Mouse (Mus musculus) limb, embryonic 13.5 days (tissue): ENCODE data around the gene Hist1h4d. TPM values are rescaled to one million over a fixed set of nuclear protein-coding genes. Genes with fewer than 3 reads are reported as not detected.
"Not testable (repeated sequence)": the region's sequence is repeated elsewhere in the genome, so short reads cannot be mapped to it uniquely, and the experiment has no call there.

ENCODE experiments used
- ATAC-seq: fragments of 200-750 bp; cut with Nextera tagmentation; 2 replicates; pipeline ENCODE4 v1.8.0; 2017; ENCODE audit warnings: low read depth, moderate number of reproducible peaks, moderate TSS enrichment; ENCODE audit not compliant: low FRiP score
- H3K27ac ChIP-seq: fragments of 300-500 bp; sonication (generic); 2 replicates; pipeline ENCODE4 v1.5.1; 2015; ENCODE audit warnings: inconsistent platforms, mild to moderate bottlenecking, moderate library complexity
- H3K27me3 ChIP-seq: fragments of 300-500 bp; sonication (generic); 2 replicates; pipeline ENCODE4 v1.6.1; 2015; ENCODE audit warnings: mild to moderate bottlenecking, inconsistent platforms
- H3K36me3 ChIP-seq: fragments of 300-500 bp; sonication (generic); 2 replicates; pipeline ENCODE4 v1.6.1; 2015; ENCODE audit warnings: inconsistent platforms, mild to moderate bottlenecking, moderate library complexity
- H3K4me1 ChIP-seq: fragments of 300-500 bp; sonication (generic); 2 replicates; pipeline ENCODE4 v1.6.1; 2015; ENCODE audit warnings: inconsistent platforms
- H3K4me2 ChIP-seq: fragments of 300-500 bp; sonication (generic); replicated peaks from 2 replicates; pipeline ENCODE4 v1.6.1; 2015; ENCODE audit warnings: inconsistent platforms, mild to moderate bottlenecking, moderate library complexity
- H3K4me3 ChIP-seq: fragments of 300-500 bp; sonication (generic); 2 replicates; pipeline ENCODE4 v1.5.1; 2015; ENCODE audit warnings: moderate library complexity, mild to moderate bottlenecking, inconsistent platforms
- H3K9ac ChIP-seq: fragments of 300-500 bp; sonication (generic); 2 replicates; pipeline ENCODE4 v1.6.1; 2015; ENCODE audit warnings: mild to moderate bottlenecking, inconsistent platforms
- H3K9me3 ChIP-seq: fragments of 300-500 bp; sonication (generic); 2 replicates; pipeline ENCODE4 v1.6.1; 2016; ENCODE audit warnings: inconsistent platforms
- WGBS: fragments of 180-500 bp; shearing (Covaris S2); methylation state at CpG from one replicate; pipeline ENCODE4 v1.1.7; 2015; 5-methylcytosine and 5-hydroxymethylcytosine counted together
- polyA plus RNA-seq: library from polyadenylated mRNA; unstranded; fragments of >200 nt; fragmentation: Nextera tagmentation; extraction: Ambion mirVana; gene quantifications from 2 replicates; pipeline ENCODE4 v1.2.1, GENCODE M21; 2015

Hist1h4d gene
- polyA plus RNA-seq, 1 experiment from 2014 or later: 126 TPM

DNA sequence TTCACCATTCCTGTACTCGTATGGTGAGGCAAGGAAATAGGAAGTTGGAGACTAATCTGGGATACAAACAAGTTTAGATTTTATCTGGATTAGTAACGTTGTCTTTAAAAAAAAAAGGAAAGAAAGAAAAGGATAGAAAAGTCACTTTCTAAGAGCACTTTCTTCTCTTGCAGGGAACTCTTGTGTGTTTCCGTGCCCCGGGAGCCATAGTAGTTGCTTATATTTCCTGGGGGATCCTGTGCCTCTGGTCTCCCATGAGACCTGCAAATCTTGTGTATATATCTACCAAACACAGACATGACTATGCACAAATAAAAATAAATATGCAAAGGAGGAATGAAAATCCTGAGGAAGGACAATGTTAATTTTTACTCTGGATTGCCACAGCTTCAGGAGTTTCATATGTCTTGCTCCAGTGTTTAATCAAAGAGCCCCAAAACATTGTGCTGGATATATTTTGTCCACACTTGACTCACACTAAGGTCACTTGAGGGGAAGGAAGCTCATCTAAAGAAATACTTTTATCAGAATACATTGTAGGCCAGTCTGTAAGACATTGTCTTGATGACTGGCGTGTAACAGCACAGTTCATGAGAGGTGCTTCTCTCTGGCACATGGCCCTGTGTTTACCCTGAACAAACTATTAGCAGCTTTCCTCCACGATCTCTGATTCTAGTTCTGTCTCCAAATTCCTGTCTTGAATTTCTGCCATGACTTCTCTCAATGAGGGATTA, 4.3 kb upstream of the Hist1h4d start:
- Histone ChIP-seq H3K9ac (peak overlapping the region; percentile 79), H3K27me3 (no peaks in the 10 kb centered on the region), H3K4me1 (peaks cover 35% of the 10 kb centered on the region), H3K36me3 (no peaks in the 10 kb centered on the region), H3K4me2 (peak overlapping the region; percentile 70), H3K9me3 (no peaks in the 10 kb centered on the region), H3K27ac (peak overlapping the region; percentile 87), H3K4me3 (peak overlapping the region; percentile 52)
- no peak for ATAC-seq
- WGBS: 51% methylated on average over 6 of the region's 6 CpGs

DNA sequence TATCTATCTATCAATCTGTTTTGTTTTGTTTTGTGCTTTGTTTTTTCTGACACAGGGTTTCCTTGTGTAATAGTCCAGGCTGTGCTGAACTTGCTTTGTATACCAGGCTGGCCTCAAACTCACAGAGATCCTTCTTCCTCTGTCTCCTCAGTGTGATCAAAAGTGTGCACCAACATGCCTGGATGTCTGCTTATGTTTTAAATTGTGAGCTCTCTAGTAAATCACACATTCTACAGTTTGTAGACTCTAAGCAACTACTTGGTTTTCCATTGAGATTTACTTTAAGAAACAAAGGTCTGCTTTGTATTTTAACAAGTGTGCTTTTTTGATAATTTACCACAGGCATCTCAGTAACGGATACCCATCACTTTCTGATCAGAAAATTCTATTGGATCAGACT, 3.6 kb upstream of the Hist1h4d start:
- Histone ChIP-seq H3K4me3 (no peak overlapping the region), H3K27ac (no peak overlapping the region), H3K36me3 (no peaks in the 10 kb centered on the region), H3K27me3 (no peaks in the 10 kb centered on the region), H3K9ac (no peak overlapping the region), H3K4me1 (peaks cover 35% of the 10 kb centered on the region), H3K9me3 (no peaks in the 10 kb centered on the region), H3K4me2 (no peak overlapping the region)
- ATAC-seq: no peak
- 88% methylated on average over 1 of the region's 1 CpGs for WGBS

DNA sequence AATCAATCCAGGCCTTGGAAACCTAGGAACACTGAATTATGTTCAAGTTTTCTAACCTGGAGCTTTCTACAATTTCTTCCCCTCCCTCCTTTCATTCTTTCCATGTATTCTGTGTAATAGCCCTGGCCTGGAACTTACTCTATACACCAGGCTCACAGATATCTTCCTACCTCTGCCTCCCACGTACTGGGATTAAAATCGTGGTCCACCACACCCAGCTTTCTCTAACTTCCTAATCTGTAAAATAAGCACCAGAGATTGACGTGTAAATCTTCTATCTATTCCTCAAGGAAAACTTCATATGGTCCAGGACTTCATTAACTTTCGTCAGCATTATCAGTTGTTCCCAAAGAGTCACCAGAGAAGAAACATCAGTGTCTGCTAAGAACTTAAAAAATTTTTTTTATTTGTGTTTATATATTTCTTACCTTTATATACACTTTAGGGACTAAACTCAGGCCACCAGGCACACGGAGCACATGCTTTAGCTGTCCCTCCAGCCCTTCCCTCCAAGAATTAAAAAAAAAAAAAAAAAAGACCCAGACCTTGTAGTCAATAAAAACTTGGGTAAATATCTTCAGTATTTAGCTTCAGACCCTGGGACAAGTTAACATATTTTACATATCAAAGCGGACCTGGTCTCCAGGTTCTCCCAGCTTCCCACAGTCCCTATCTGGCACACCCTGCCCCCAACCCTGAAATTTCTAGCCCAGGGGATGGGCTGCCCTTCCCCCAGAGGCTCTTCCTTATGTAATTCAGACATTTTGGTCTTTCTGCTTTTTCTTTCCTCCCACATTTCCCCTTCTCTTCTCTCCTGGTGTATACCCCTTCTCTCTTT, 1.0 kb downstream of the Hist1h4d start:
- H3K36me3 ChIP-seq: no peaks in the 10 kb centered on the region
- H3K4me3 ChIP-seq: peak overlapping the region; percentile 58
- H3K27me3 ChIP-seq: no peaks in the 10 kb centered on the region
- H3K27ac ChIP-seq: peak overlapping the region; percentile 92
- ATAC-seq: no peak
- peaks cover 37% of the 10 kb centered on the region for H3K4me1 ChIP-seq
- WGBS: 11% methylated on average over 6 of the region's 6 CpGs
- H3K9ac ChIP-seq: peak overlapping the region; percentile 79
- H3K4me2 ChIP-seq: peak overlapping the region; percentile 87
- H3K9me3 ChIP-seq: no peaks in the 10 kb centered on the region

DNA sequence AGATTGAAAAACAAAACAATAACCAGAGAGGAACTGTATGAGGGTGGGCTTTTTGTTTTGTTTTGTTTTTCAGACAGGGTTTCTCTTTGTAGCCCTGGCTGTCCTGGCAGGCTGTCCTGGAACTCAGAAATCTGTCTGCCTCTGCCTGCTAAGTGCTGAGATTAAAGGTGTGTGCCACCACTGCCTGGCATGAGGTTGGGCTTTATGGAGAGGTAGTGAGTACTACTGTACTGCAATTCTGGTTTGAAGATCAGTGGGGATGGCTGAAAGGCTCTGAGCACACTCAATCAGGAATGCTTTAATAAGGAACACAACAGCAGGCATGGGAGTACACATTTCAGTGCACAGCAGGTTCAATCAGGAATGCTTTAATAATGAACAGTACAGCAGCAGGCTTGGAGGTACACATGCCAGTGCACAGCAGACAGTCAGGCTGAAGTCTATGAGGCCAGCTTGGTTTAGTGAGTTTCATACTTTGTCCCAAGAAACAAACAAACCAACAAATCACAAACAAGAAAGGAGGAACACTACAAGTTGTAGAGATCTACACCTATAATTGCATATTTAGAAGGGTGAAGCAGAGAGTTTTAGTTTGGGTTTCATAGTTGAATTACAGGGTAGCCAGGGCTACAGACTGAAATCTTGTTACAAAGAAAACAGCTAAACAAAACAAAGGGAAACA, 2.1 kb downstream of the Hist1h4d start:
- peak overlapping the region; percentile 92 for H3K27ac ChIP-seq
- no peaks in the 10 kb centered on the region for H3K36me3 ChIP-seq
- H3K4me1 ChIP-seq: peaks cover 37% of the 10 kb centered on the region
- H3K4me3 ChIP-seq: peak overlapping the region; percentile 19; the same call in 1 of the 2 replicates
- peak overlapping the region; percentile 87 for H3K4me2 ChIP-seq
- no peaks in the 10 kb centered on the region for H3K27me3 ChIP-seq
- no peak for ATAC-seq
- 0 out of 2 replicates have a peak overlapping the region, but pooled peaks have one; percentile 19 for H3K9ac ChIP-seq
- no peaks in the 10 kb centered on the region for H3K9me3 ChIP-seq

DNA sequence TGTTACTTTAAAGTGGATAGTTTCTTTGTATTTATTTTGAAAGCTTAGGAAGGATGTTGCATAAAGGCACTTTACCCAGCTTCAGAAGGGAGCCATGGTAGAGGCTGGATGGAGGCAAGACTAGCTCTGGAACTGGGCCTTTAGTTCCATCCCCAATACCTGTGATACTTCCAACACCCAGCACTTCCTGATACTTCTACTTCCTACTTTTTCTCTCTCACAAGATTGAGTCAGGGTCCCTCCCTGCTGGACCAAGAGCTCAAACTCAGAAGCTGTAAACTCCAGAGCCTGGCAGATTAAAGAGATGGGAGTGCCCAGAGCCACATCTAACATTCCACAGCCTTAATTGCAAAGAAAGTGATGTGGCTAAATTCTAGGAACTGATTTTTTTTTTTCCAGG, 2.9 kb downstream of the Hist1h4d start:
- Histone ChIP-seq H3K4me1 (peaks cover 37% of the 10 kb centered on the region), H3K36me3 (no peaks in the 10 kb centered on the region), H3K27ac (peak overlapping the region; percentile 92), H3K9ac (peak overlapping the region; percentile 72), H3K4me2 (peak overlapping the region; percentile 80), H3K27me3 (no peaks in the 10 kb centered on the region), H3K9me3 (no peaks in the 10 kb centered on the region), H3K4me3 (peak overlapping the region; percentile 48)
- no peak for ATAC-seq

DNA sequence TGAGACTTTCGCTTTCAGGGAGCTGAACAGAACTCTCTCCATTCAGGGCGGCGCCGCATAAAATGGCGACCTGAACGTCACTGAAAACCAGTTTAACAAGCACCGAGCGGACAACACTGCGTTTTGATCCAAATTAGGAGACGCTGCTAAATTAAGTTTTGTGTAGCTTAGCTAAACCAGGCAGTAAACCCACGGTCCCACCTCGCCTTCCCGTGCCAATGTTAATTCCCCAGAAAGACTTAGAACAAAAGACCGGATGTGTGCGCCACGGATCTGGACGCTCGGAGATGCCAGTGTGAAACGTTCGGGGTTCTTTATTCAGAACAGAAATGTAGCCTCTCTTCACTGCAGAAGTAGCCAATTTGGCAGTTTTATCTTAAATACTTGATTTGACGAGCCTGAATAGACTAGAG, 3.6 kb downstream of the Hist1h4d start:
- peak overlapping the region; percentile 80 for H3K4me2 ChIP-seq
- no peak for ATAC-seq
- under 1% methylated on average over 21 of the region's 21 CpGs for WGBS
- peaks cover 37% of the 10 kb centered on the region for H3K4me1 ChIP-seq
- H3K27me3 ChIP-seq: no peaks in the 10 kb centered on the region
- H3K36me3 ChIP-seq: no peaks in the 10 kb centered on the region
- no peaks in the 10 kb centered on the region for H3K9me3 ChIP-seq
- peak overlapping the region; percentile 48 for H3K4me3 ChIP-seq
- H3K9ac ChIP-seq: peak overlapping the region; percentile 72
- H3K27ac ChIP-seq: peak overlapping the region; percentile 92

DNA sequence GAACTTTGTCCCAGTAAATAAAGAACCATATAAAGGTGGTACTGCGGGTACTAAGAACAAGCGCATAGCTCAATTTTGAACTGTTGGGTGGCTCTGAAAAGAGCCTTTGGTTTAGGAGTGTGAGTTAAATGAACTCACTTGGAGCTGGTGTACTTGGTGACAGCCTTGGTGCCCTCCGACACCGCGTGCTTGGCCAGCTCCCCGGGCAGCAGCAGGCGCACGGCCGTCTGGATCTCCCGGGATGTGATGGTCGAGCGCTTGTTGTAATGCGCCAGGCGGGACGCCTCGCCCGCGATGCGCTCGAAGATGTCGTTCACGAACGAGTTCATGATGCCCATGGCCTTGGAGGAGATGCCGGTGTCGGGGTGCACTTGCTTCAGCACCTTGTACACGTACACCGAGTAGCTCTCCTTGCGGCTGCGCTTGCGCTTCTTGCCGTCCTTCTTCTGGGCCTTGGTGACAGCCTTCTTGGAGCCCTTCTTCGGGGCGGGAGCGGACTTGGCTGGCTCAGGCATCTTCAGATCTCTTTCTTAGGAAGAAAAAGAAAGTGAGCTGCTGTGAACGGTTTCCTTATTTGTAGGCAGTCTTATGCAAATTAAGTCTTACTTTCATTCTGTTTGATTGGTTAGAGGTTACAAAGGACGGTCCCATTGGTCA, 4.2 kb downstream of the Hist1h4d start:
- Histone ChIP-seq H3K4me2 (peak overlapping the region; percentile 80), H3K4me1 (peaks cover 37% of the 10 kb centered on the region), H3K27ac (peak overlapping the region; percentile 92), H3K4me3 (peak overlapping the region; percentile 48), H3K9ac (peak overlapping the region; percentile 72)
- H3K27me3 ChIP-seq, H3K36me3 ChIP-seq, H3K9me3 ChIP-seq: not testable (repeated sequence)
- peak; percentile 91 for ATAC-seq
- WGBS: under 1% methylated on average over 28 of the region's 36 CpGs

DNA sequence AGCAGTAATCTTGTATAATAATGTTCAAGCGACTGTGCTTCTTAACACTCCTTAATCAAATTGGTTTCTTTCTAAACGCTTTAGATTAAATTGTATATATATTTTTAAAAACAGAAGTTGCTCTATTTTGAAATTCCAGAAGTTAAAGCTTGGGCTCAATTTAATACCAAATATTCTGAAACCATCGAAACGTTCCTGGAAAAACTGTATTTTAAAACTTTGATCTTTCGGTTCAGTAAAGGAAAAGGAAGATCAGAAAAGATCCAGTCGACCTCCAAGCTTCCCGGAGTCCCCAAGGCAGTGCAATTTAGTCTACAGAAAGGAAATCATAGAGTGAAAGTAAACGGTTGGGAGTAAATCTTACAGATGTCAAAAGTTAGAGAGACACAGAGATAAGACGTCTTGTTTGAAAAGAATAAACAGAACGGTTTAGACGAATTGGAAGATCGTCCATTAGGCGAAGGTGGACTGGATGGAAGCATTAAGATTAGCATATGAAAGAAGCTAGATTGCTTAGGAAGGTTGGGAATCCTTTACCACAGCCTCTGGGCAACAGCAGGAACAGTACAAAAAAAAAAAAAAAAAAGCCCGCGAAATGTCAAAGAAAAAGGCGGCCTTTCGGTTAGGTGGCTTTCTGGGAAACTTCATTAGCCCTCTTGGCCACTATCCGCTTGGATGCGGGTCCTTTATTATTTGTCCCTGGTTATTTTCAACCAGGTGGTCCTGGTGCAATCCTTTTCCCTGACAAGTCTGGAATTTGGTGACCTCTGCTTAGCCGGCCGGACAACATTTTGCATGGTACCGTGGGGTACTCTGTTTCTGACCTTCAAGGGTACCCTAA, 4.9 kb downstream of the Hist1h4d start:
- 2% methylated on average over 22 of the region's 22 CpGs for WGBS
- Histone ChIP-seq H3K27me3 (no peaks in the 10 kb centered on the region), H3K27ac (peak overlapping the region; percentile 94), H3K9ac (peak overlapping the region; percentile 62), H3K4me3 (peak overlapping the region; percentile 48), H3K4me1 (peaks cover 32% of the 10 kb centered on the region), H3K9me3 (no peaks in the 10 kb centered on the region), H3K36me3 (no peaks in the 10 kb centered on the region), H3K4me2 (peak overlapping the region; percentile 67)
- no peak for ATAC-seq

DNA sequence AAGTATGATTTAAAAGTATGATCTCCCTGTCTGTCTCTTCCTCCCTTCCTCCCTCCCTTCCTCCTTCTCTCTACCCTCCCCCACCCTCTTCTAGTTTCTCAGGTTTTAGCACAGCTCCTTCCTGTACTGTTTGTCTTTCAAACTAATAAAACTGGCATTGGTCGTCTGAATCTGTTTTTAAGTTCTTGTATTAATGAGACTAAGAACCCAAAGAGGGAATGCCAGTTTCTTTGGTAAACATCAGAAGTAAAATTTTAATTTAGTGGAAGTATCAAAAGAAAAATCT, 5.5 kb downstream of the Hist1h4d start:
- H3K27ac ChIP-seq: peak overlapping the region; percentile 94
- peak overlapping the region; percentile 62 for H3K9ac ChIP-seq
- H3K9me3 ChIP-seq: no peaks in the 10 kb centered on the region
- no peak for ATAC-seq
- H3K4me3 ChIP-seq: peak overlapping the region; percentile 38
- peaks cover 31% of the 10 kb centered on the region for H3K4me1 ChIP-seq
- peak overlapping the region; percentile 67 for H3K4me2 ChIP-seq
- no peaks in the 10 kb centered on the region for H3K27me3 ChIP-seq
- 0% methylated on average over 1 of the region's 1 CpGs for WGBS
- H3K36me3 ChIP-seq: no peaks in the 10 kb centered on the region

DNA sequence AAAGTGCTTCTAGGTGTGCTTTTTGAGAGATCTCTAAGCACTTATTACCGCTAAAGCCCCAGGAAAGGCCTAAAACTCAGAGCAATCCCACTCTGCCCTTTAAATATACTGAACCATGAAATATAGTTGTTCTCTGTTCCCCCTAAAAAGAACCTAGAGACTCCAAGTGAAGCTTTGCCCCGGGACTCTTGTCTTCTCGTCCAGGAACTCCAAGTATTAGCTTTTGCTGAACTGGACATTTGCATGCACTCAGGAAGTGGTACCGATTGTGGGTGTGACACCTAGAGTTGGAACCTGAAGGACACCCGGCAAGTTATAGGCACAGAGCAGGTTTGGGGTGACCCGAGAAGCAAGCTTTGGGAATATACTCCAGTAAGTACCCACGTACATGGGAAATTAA, 9.8 kb downstream of the Hist1h4d start:
- Histone ChIP-seq H3K27me3 (no peaks in the 10 kb centered on the region), H3K27ac (no peak overlapping the region), H3K4me3 (no peak overlapping the region), H3K4me1 (peaks cover 13% of the 10 kb centered on the region), H3K9me3 (no peaks in the 10 kb centered on the region), H3K9ac (no peak overlapping the region), H3K36me3 (no peaks in the 10 kb centered on the region), H3K4me2 (no peak overlapping the region)
- WGBS: 90% methylated on average over 7 of the region's 7 CpGs
- ATAC-seq: no peak

DNA sequence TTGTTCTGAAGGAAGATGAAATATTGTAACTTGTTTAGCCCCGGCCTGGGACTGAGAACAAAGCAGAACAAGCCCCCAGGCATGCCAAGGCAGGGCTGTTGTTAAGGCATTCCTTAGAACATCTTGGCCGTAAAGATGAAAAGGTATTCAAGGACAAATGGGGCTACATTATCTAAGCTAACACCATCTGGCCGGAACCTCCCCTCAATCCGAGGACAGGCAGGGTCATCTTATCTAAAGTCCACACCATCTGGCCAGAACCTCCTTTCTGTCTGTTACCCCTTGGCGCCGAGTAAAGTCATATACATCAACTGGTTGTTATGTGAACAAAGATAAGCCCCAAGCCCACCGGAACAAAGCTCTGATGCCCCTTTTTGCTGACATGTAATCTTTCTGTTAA, 10.5 kb downstream of the Hist1h4d start:
- H3K27ac ChIP-seq, H3K9ac ChIP-seq, H3K4me1 ChIP-seq, H3K27me3 ChIP-seq, H3K4me2 ChIP-seq, H3K4me3 ChIP-seq, ATAC-seq, H3K9me3 ChIP-seq, H3K36me3 ChIP-seq: not testable (repeated sequence)
- WGBS: 80% methylated on average over 7 of the region's 7 CpGs
